ENCODE assay signal across 8 mouse cellular contexts in genomic region chr2:11552297-11552821, GRCm38 (mm10). TPM values are rescaled to one million over a fixed set of nuclear protein-coding genes. Genes with fewer than 3 reads are reported as not detected.
DNase-seq lines count a peak whose midpoint lies in the region; ATAC-seq and TF ChIP-seq lines count a peak whose summit lies in the region.

No protein-coding gene starts in this region.

- H3K9me3 ChIP-seq in forebrain, embryonic 10.5 days: no peaks in the 10 kb centered on the region
- H3K9me3 ChIP-seq in forebrain, embryonic 16.5 days (ENCODE audit: control insufficient read depth, low read length): no peaks in the 10 kb centered on the region
- H3K9me3 ChIP-seq in intestine, embryonic 14.5 days (ENCODE audit: control insufficient read depth, low read length): no peaks in the 10 kb centered on the region
- H3K9me3 ChIP-seq in liver, postnatal 0 days (ENCODE audit: low read length): no peaks in the 10 kb centered on the region

- H3K4me1 ChIP-seq in forebrain, embryonic 10.5 days: peaks cover 25% of the 10 kb centered on the region
- H3K4me1 ChIP-seq in forebrain, embryonic 16.5 days (replicated peaks; ENCODE audit: control insufficient read depth, insufficient read depth, low read length): peaks cover 12% of the 10 kb centered on the region
- no peaks in the 10 kb centered on the region; the same call in 1 of the 2 replicates for H3K4me1 ChIP-seq in intestine, embryonic 14.5 days (replicated peaks; ENCODE audit: control insufficient read depth, insufficient read depth, low read length)
- peaks cover 26% of the 10 kb centered on the region for H3K4me1 ChIP-seq in liver, postnatal 0 days (ENCODE audit: insufficient read depth)

- ATAC-seq in forebrain, embryonic 16.5 days: no peak
- no peak for ATAC-seq in intestine, embryonic 14.5 days (replicated peaks; ENCODE audit: low FRiP score, low TSS enrichment, low read depth)
- ATAC-seq in liver, postnatal 0 days: peak; percentile 30

- peak overlapping the region; percentile 65 for H3K4me3 ChIP-seq in forebrain, embryonic 10.5 days
- no peak overlapping the region for H3K4me3 ChIP-seq in forebrain, embryonic 16.5 days (replicated peaks; ENCODE audit: low read length)
- H3K4me3 ChIP-seq in intestine, embryonic 14.5 days (ENCODE audit: low read depth, low read length): peak overlapping the region; percentile 58
- H3K4me3 ChIP-seq in liver, postnatal 0 days (ENCODE audit: low read depth, low read length): peak overlapping the region; percentile 65

- no peaks in the 10 kb centered on the region for H3K36me3 ChIP-seq in forebrain, embryonic 10.5 days (replicated peaks)
- H3K36me3 ChIP-seq in forebrain, embryonic 16.5 days (ENCODE audit: control insufficient read depth, insufficient read depth): no peaks in the 10 kb centered on the region
- no peaks in the 10 kb centered on the region for H3K36me3 ChIP-seq in intestine, embryonic 14.5 days (ENCODE audit: control insufficient read depth, insufficient read depth, low read length)
- no peaks in the 10 kb centered on the region for H3K36me3 ChIP-seq in liver, postnatal 0 days (replicated peaks; ENCODE audit: insufficient read depth, low read length)

- no peak for TF ChIP-seq EP300 in liver, postnatal 0 days (IDR thresholded peaks at IDR 0.05; ENCODE audit: low read depth)

- H3K4me2 ChIP-seq in forebrain, embryonic 16.5 days (ENCODE audit: low read length): no peak overlapping the region
- H3K4me2 ChIP-seq in intestine, embryonic 14.5 days (ENCODE audit: low read length): peak overlapping the region; percentile 99
- peak overlapping the region; percentile 87 for H3K4me2 ChIP-seq in liver, postnatal 0 days (ENCODE audit: low read depth, low read length)

- no peak overlapping the region for H3K9ac ChIP-seq in forebrain, embryonic 16.5 days (replicated peaks; ENCODE audit: low read depth, low read length)
- no peak overlapping the region for H3K9ac ChIP-seq in intestine, embryonic 14.5 days (ENCODE audit: low read length)
- peak overlapping the region; percentile 71 for H3K9ac ChIP-seq in liver, postnatal 0 days (replicated peaks)

- no peak for DNase-seq in forebrain, embryonic 10.5 days (ENCODE audit: extremely low spot score, low spot score)
- DNase-seq in ZHBTc4 (ENCODE audit: low read depth, low spot score): peak; percentile 42
- DNase-seq in intestine, embryonic 14.5 days (ENCODE audit: low spot score): no peak
- DNase-seq in liver, postnatal 0 days: peak; percentile 60
- DNase-seq in thymus, postnatal 10 days (ENCODE audit: low spot score in 2 of 2): peak; percentile 30 to 47
- DNase-seq in yolk sac, embryonic 10.5 days (ENCODE audit: low spot score): no peak
- no peak for DNase-seq in urinary bladder, postnatal 14 days (ENCODE audit: low spot score)

- 2% methylated on average over 9 of the region's 9 CpGs for WGBS in forebrain, embryonic 10.5 days
- WGBS in forebrain, embryonic 16.5 days: 11% methylated on average over 9 of the region's 9 CpGs
- WGBS in intestine, embryonic 14.5 days: 7% methylated on average over 9 of the region's 9 CpGs
- 10% methylated on average over 9 of the region's 9 CpGs for WGBS in liver, postnatal 0 days (ENCODE audit: insufficient replicate concordance)

- no peak for TF ChIP-seq CTCF in liver, postnatal 0 days (IDR thresholded peaks at IDR 0.05; ENCODE audit: low read depth)

- no peak overlapping the region for H3K27ac ChIP-seq in forebrain, embryonic 10.5 days
- no peak overlapping the region for H3K27ac ChIP-seq in forebrain, embryonic 16.5 days (ENCODE audit: low read length)
- H3K27ac ChIP-seq in intestine, embryonic 14.5 days (ENCODE audit: low read depth): no peak overlapping the region
- peak overlapping the region; percentile 81 for H3K27ac ChIP-seq in liver, postnatal 0 days (ENCODE audit: low read depth)

- peaks cover 67% of the 10 kb centered on the region for H3K27me3 ChIP-seq in forebrain, embryonic 10.5 days (ENCODE audit: poor library complexity, severe bottlenecking)
- H3K27me3 ChIP-seq in forebrain, embryonic 16.5 days (replicated peaks; ENCODE audit: control insufficient read depth, insufficient read depth, low read length): peaks cover 12% of the 10 kb centered on the region
- H3K27me3 ChIP-seq in intestine, embryonic 14.5 days (replicated peaks; ENCODE audit: control insufficient read depth, insufficient read depth, low read length): peaks cover 23% of the 10 kb centered on the region
- H3K27me3 ChIP-seq in liver, postnatal 0 days (ENCODE audit: insufficient read depth, low read length): 0 out of 2 replicates have a peak, but pooled peaks cover 12% of the 10 kb centered on the region

RNA-seq across cellular contexts. Expression of gene Pfkfb3, which starts 1.5 kb away (rescaled TPM):
- 15.5 and 17.0 TPM in 2 replicates for polyA plus RNA-seq in forebrain, embryonic 10.5 days (2016; fragmentation: Nextera tagmentation; extraction: Ambion mirVana)
- 41.1 and 43.8 TPM in 2 replicates for polyA plus RNA-seq in forebrain, embryonic 16.5 days (2015; fragmentation: Nextera tagmentation; extraction: Ambion mirVana)
- polyA plus RNA-seq in intestine, embryonic 14.5 days (2014; fragmentation: Nextera tagmentation; extraction: Ambion mirVana): 14.8 and 18.9 TPM in 2 replicates
- 3.0 and 3.3 TPM in 2 replicates for polyA plus RNA-seq in liver, postnatal 0 days (2015; fragmentation: Nextera tagmentation; extraction: Ambion mirVana)

RNA-seq across cellular contexts. Expression of gene Rbm17, which starts 51.6 kb away (rescaled TPM):
- 203 and 213 TPM in 2 replicates for polyA plus RNA-seq in forebrain, embryonic 10.5 days (2016; fragmentation: Nextera tagmentation; extraction: Ambion mirVana)
- polyA plus RNA-seq in forebrain, embryonic 16.5 days (2015; fragmentation: Nextera tagmentation; extraction: Ambion mirVana): 146 and 149 TPM in 2 replicates
- 148 and 157 TPM in 2 replicates for polyA plus RNA-seq in intestine, embryonic 14.5 days (2014; fragmentation: Nextera tagmentation; extraction: Ambion mirVana)
- 46.9 and 50.8 TPM in 2 replicates for polyA plus RNA-seq in liver, postnatal 0 days (2015; fragmentation: Nextera tagmentation; extraction: Ambion mirVana)

Comparison
In these comparisons a context has a peak if more than half of its experiments do, and no peak if none do; other contexts are left out.
1. DNase-seq: peak in ZHBTc4 (single experiment), liver, postnatal 0 days (single experiment) and thymus, postnatal 10 days (2 of 2); none in forebrain, embryonic 10.5 days (single experiment), intestine, embryonic 14.5 days (single experiment), yolk sac, embryonic 10.5 days (single experiment) and urinary bladder, postnatal 14 days (single experiment).